Mouse (Mus musculus): ENCODE results near the gene Ehd4.

The Ehd4 gene

DNA sequence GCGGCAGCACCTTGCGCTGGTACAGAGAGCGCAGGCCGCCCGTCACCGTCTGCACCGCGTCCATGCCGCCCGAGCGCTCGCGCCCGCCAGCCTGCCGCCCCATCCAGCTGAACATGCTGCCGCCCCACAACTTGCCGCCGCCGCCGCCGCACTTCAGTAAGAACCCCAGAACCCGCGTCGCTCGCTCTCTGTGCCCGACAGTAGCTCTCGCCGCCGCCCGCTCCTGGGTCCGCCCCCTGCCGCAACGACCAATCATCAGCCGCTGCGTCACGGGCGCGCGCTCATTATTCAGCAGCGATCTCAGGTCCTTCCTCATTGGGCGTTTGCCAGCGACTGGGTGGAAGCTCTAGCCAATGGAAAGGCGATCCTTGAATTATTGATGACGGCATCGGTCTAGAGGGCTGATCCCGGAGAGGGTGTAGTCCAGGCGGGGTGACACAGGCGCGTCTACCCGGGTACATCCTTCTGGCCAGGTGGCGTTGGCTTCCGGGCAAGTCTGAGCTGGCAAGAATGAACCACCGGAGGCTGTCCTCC, at the start of gene Ehd4:
Gene Ehd4 (minus strand): TSS at position 246 of the 534 bp plus-strand sequence.
- DNase-seq (ENCODE audit: extremely low spot score, low spot score): peak; percentile 95

GRCm38 (mm10) chr2:120203742-120204141, 49.3 kb upstream of the Ehd4 start:
- no peak for DNase-seq (ENCODE audit: extremely low spot score, low spot score)

- DNase-seq (ENCODE audit: extremely low spot score, low spot score): no peak
Measured at GRCm38 (mm10) chr2:120200077-120200476, 45.7 kb upstream of the Ehd4 start.

DNA sequence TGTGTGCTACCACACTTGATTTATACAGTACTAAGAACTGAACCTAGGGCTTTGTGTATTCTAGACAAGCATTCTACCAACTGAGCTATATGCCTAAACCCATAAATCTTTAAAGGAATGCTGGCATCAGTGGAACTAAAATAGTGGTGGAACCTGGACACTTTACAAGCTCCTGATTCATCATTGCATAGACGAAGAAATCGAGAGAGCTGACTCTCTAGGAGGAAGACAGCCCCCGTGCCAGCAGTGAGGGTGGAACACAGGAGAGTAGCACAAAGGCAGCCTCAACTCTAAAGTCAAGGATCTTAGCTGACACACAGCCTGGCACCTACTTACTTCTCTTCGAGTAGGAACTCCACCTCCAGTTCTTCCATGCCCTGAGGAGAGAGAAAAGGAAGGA, 33.8 kb upstream of the Ehd4 start:
- DNase-seq (ENCODE audit: extremely low spot score, low spot score): no peak

DNA sequence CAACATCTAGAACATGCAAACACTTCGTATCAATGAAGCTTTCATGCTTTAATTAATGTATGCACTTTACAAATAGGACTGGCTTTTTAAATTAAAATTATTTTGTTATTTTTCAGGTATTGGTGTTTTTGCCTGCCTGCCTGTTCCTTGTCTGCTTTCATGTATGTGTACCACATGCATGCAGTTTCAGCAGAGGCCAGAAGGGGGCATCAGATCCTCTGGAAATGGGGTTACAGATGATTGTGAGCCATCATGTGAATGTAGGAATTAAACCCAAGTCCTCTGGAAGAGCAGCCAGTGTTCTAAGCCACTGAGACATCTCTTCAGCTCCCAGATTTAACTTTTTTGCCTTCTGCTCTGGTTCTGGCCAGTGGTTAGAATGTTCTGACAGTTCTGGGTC, 33.2 kb upstream of the Ehd4 start:
- DNase-seq (ENCODE audit: extremely low spot score, low spot score): no peak

DNA sequence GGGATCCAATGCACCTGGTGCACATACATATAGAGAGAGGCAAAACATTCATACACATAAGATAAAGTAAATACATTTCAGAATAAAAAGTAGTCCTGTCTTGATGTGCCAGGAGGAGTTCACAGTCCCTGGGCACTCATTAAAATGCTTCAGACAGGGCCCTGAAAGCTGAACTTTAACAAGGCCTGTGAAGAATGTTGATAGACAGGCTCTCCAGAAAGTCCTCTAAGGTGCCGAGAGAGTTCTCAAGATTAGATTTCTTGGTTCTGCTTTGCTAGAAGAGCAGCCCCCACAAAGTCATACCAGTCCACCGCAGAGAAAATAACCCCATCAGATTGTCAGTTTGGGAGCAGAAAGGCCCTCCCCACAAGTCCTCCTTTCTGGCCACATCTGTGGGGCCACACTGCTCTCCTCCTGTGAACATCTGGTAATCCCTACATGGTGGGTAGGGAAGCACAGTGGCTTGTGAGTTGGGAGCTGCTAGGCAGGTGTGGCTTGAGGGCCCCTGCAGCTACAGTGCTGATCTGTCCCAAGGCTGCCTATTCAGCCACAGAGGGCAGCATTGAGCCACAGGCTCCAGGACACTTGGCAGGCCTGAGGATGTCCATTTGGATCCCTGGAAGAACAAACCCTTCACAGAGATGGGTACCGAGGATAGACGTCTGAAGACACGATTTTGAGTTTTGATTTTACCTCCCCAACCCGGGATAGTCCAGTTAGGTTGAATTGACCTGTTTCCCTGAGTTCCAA, 31.3 kb upstream of the Ehd4 start:
- no peak for DNase-seq (ENCODE audit: extremely low spot score, low spot score)

DNA sequence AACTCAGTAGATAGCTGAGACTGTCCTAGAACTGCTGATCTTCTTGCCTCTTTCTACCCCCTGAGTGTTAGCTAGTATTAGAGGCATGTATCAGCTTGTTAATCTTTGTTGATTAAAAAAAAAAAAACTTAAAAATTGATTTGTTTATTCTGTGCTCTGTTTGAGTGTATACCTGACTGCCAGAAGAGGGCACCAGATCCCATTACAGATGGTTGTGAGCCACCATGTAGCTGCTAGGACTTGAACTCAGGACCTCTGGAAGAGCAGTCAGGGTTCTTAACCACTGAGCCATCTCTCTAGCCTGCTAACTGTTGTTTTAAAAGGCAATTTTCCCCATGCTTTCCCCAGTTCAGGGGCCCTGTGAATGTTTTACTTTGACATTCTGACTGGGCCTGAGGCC, 24.5 kb upstream of the Ehd4 start:
- no peak for DNase-seq (ENCODE audit: extremely low spot score, low spot score)

- peak; percentile 59 for DNase-seq (ENCODE audit: extremely low spot score, low spot score)
Measured at GRCm38 (mm10) chr2:120173718-120174117, 19.3 kb upstream of the Ehd4 start.

GRCm38 (mm10) chr2:120171362-120171761, 17.0 kb upstream of the Ehd4 start:
- DNase-seq (ENCODE audit: extremely low spot score, low spot score): no peak

DNA sequence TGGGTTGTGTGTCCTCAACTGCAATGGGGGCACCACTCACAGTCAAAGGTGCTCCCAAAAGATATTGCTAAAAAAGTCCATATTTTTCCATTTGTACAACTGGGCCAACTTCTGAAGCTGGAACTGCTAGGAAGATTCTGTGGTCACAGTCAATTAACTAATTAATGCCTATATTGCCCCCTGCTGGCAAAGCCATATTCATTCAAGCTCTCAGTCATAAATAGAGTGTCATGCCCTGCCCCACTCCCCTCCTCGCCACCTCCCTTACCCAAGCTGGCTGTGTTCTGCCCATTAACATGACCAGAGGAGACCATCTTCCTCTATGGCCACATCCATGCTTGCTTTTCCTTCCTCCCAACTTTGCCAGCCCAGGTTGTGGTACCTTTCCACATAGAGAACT, 16.3 kb upstream of the Ehd4 start:
- no peak for DNase-seq (ENCODE audit: extremely low spot score, low spot score)

DNA sequence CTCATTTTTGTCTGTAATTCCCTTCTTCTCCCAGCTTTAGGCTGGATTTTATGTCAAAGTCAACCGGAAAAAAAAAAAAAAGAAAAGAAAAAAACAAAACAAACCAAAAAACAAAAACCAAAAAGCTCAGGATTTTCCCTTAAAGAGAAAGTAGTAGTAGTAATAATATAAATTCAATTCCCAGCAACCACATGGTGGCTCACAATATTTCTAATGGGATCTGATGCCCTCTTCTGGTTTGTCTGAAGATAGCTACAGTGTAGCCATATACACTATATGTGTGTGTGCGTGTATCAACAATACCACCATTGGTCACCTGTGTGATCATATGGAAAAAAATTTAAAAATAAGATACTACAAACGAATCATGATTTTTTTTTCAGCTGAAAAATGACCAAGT, 15.0 kb upstream of the Ehd4 start:
- DNase-seq (ENCODE audit: extremely low spot score, low spot score): no peak

DNA sequence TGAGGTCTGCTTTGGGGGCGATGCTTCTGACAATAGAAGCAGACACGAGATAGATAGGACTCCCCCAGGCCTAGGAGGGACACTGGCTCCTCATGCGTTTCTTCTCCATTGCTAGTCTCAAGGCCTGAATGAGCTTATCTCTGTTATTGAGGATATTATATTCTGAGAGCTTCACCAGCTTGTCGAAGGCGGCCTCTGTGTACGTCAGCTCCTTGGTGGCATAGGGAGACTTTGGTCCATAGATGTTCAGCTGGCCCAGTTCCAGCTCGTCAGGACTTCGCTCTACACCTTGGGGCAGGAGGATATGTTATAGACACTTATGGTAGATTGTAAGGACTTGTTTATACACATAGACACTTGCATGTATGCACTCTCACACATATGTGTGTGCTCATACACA, 13.4 kb upstream of the Ehd4 start:
- no peak for DNase-seq (ENCODE audit: extremely low spot score, low spot score)

DNA sequence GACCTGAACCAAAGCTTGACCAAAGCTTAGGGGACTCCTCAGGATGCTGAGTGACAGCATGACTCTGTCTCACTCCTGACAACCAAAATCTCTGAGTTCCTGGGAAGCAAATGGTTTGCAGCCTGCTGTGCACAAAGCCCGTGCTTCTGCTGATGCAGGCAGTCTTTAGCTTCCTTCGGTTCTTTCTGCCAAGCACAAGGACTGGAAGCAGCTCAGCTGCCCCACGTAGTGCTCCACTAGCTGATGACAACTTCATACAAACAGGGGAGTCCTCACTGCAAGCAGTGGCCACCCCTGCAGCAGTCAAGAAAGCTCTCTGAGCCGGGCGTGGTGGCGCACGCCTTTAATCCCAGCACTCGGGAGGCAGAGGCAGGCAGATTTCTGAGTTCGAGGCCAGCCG, 11.1 kb upstream of the Ehd4 start:
- DNase-seq (ENCODE audit: extremely low spot score, low spot score): no peak

DNA sequence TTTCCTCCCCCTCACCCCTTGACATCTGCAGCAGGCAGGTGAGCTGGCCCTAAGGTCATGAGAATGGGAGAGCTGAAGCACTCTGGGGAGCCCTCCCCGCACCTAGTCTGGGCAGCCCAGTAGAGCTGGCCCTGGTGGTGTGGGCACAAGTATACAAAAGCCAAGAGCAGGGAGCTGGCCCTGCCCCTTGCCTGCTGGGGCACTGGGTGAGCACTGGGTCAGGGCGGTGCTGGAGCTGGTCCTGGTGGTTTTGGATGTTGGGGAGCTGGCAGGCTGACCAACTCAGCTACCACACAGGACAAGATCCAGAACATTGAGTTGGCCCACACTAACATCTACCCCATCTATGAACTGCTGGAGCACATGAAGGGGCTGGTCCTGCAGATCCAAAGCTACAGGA, 5.0 kb upstream of the Ehd4 start:
- DNase-seq (ENCODE audit: extremely low spot score, low spot score): no peak

DNA sequence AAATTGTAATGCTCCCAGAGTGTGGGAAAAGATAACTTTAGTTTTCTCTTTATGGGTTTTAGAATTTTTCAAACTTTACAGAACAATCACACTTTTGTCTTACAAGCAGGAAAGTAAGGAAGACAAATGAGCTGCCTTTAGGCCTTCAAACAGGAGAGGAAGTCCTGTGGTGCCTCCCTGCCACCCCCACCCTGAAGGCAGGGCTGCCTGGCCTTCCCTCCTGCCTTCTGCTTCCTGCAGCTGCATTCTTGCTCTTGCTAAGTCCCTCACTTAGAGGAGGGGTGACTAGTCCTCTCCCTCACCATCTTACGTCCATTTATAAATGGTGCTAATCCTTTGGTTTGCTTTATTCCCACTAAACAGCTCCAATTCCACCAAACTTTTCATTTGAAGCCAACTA, 4.4 kb upstream of the Ehd4 start:
- no peak for DNase-seq (ENCODE audit: extremely low spot score, low spot score)

DNA sequence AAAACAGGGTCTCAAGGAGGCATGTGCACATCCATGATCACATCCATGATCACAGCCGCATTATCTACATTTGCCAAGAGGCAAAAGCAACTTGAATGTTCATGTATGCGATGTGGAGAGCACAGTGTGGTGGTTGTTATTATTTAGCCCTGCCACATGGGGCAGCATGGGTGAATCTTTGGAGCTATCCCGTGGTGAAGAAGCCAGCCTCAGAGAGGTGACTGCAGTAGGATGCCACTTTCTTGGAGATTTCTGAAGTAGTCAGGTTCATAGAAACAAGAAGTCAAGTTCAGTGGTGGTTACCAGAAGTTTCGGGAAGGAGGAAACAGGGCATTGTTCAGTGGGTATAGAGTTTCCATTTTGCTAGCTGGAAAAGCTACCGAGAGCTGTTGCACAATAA, 3.6 kb upstream of the Ehd4 start:
- no peak for DNase-seq (ENCODE audit: extremely low spot score, low spot score)

DNA sequence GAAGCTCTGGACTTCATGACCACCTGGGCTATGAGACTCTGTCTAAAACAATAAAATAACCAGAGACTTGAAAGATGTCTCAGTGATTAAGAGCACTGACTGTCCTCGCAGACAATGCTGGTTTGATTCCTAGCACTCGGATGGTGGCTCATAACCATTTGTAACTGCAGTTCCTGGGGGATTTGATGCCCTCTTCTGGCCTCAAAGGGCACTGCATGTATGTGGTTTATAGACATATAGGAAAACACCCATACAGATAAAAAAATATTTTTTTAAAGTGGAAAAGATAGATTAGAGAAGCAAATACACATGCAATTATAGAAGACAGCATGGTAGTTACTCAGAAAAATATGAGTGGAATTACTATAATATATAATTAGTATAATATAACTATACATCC, 3.2 kb upstream of the Ehd4 start:
- DNase-seq (ENCODE audit: extremely low spot score, low spot score): no peak

DNA sequence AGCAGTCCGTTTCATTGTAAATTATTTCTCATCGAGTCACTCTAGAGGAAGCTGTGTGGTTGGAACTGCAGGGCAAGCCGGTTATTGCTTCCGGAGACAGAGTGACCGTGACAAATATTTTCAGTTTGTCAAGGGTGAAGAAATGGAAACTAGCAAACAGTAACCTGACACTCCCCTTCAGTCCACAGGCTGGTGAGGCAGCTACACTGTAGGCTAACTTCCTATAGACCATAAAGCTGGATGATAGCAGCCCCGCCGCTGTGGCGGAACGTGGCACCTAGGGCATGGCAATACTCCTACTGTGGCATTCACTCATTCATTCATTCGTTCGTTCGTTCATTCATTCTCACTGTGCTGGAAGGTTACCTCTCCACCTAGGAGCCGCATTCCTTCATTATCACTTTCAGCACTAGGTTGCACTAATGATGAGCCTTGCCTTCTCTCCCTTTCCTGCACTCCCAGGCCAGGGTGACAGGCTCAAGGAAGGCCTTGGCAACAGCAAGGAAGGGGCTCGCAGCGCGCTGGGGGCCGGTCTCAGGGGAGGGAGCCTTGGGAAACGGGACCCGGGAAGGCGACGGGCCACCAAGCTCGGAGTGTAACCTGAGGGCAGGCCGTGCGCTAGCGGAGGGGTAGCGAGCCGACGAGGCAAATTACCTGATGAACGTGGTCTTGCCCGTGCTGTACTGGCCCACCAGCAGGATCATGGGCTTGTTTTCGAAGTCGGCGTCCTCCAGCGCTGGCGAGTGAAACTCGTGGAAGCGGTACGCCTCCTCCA, 633 bp downstream of the Ehd4 start:
- no peak for DNase-seq (ENCODE audit: extremely low spot score, low spot score)

DNA sequence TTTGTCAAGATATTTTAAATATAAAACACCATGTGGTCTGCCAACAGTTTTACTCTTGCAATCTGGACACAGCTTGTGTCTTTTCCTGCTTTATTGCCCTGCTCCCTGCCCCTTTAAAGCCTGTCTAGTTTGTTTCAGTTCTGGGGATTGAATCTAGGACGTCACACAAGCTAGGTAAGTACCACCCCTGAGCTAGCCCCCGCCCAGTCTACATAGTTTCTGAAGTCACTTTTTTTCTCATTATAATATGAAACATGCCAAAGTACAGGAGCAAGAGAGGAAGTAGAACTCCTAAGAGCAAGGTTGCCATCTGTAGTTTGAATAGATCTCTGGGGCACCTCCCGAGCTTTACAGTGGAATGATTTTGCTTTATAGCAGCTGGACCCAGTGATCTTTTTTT, 3.8 kb downstream of the Ehd4 start:
- no peak for DNase-seq (ENCODE audit: extremely low spot score, low spot score)

DNA sequence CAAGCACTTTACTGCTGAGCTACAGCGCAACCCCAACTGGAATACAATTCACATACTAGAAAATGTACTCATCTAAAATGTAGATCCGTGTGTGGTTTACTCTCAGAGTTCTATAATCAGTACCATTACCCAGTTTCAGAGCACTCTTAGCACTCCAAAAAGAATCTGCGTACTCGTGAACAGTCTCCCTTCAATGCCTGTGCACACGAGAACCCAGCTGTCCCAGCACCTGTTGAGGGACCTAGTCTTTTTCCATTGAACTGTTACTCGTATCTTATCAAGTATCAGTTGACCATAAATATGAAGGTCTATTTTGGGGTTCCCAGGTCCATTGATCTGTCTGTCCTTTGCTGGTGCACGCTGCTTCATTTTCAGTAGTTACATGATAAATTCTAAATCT, 4.8 kb downstream of the Ehd4 start:
- DNase-seq (ENCODE audit: extremely low spot score, low spot score): no peak

- DNase-seq (ENCODE audit: extremely low spot score, low spot score): no peak
Measured at GRCm38 (mm10) chr2:120147999-120148398, 6.4 kb downstream of the Ehd4 start.

DNA sequence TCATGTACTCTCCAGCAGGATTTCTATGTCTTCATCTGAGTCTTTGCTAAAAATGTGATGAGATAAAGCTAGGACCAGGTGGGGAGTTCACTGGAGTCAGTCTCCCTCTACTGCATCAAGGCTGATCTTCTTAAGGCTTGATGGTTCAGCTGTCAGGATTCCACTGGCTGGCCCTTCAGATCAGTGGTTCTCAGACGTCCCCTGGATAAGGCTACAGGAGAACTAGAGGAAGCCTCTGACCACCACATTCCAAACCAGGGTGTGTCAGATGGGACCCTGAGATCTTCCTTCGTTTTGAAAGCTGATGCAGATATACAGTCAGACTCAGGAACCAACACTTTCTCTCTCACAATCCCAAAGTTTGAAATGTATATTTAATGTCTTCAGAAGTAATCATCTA, 7.0 kb downstream of the Ehd4 start:
- no peak for DNase-seq (ENCODE audit: extremely low spot score, low spot score)

- no peak for DNase-seq (ENCODE audit: extremely low spot score, low spot score)
Measured at GRCm38 (mm10) chr2:120146543-120146942, 7.9 kb downstream of the Ehd4 start.

All from neural tube, embryonic 10.5 days (tissue).